Mouse (Mus musculus) cerebellum, adult 11-12 months (tissue): ENCODE measurements around the gene Hdgfl1.

Source experiments
- DNase-seq: peaks from one replicate; pipeline ENCODE4 v3.0.0; 2022

Gene Hdgfl1

DNA sequence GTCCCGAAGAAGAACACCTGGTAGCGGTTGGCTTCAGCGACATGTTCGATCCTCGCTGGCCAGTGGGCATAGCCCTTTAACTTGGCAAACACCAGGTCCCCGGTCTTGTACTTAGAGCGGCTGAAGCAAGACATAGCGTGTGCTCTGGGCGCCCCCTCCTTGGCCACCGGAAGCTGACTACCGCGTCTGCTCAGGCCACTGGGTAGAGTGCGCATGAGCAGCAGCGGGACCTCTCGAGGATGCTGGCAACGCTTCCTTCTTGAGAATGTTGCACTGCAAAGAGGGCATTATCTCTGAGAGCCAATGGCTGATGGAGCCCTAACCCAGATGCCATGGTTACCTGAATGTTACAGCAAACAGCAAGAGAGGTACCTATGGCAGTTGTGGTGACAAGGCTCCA, at the start of gene Hdgfl1:
Gene Hdgfl1, minus strand, starts transcription at position 211 of the 400 bp plus-strand sequence.
- no peak for DNase-seq

DNA sequence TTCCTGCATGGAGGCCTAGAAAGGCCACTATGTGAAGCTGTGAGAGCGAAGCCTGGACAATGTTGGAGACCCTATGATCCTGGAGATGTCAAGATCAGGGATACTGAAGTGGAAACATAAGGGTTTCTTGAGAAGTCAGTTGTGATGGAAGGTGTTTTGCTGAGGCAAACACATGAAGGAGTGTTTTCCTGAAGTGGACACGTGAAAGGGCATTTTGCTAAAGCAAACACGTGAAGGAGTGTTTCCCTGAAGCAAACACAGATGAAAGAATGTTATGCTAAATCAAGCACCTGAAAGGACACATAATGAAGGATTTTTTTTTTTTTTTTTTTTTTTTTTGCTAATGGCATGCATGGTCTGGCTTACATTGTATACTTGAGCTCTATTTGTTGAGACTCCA, 25.5 kb upstream of the Hdgfl1 start:
- no peak for DNase-seq

DNA sequence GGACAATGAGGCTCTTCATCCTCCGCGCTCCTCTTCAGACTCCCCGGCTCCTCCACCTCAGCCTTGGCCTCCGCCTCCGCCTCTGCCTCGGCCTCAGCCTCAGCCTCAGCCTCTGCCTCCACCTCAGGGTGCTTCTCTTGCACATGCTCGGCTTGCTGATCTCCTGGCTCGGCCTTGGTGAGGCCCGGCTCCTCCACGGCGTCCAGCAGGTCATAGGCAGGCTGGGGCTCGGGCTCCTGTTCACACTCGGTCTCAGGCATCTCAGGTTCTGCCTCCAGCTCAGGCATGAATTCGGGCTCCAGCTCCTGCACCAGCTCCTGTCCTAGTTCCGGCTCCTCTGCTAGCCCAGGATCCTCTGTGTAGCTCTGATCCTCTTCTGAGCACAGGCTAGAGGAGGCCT, 541 bp downstream of the Hdgfl1 start:
- DNase-seq: no peak

DNA sequence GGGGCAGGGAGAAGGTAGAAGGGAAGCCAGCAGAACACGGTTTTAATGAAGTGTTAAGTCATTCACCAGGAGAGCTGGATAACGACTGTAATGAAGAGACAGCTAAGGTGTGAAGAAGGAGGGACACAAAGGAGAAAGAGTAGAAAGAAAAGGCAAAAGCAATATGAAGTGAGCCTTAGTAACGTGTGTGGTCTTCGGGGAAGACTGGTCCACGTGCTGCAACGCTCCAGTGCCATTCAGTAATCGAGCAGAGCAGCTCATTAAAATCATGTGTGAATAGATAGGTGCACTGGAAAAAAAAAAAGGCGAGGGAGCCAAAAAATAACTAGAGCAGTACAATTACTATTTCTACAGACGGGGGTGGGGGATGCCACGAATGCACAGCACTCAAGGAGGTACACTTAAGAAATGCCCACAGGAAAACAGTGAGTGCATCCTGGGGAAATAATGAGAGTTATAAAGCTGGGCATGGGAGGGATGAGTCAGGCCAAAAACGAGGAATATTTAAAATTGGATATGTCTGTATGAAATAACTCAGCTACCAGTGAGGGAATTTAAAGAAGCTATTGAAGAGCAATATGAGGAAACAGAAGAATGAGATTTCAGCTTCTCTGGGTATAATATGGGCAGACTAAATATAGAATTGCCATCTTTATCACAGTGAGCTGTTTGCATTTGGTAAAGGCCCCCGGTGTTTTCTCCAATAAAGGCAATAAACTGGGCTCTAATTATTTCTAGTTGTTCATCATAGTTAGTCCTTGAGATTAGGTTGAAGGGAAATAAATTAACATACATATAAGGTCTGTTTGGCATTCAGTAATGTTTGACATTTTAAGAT, 7.8 kb downstream of the Hdgfl1 start:
- no peak for DNase-seq

DNA sequence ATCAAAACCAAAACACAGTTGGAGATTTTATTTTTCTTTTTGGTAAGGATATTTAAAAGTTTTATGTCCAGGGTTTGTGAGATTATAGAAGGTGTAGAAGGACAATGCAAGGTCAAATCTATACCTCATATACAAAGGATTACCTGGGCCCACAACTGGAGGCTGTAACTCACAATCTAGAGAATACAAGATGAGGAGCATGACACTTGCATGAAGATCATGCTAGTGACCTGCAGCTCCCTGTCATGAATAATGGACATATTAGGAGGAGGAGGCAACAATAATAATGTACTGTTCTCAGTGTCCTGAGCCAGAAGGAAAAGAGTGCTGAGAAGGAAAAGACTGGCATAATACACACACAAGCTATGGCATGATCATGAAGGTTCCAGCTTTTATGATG, 17.1 kb downstream of the Hdgfl1 start:
- no peak for DNase-seq

DNA sequence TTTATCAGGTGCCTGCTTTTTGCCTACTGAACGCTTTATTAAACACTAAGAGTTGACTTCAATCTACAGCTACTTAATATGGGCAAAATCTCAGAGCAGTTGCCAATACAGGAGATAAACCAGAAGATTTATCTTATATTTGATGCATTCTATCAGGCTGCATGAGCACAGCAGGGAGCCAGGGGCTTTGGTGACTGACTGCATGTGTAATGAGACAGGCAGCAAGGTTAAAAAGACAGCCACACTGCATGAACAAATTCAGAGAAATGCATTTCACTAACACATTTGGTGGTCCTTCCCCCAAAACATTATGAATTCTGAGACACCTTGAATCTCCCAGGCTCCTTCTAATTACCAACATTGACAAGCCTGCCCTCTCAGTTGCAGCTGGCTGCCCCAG, 17.6 kb downstream of the Hdgfl1 start:
- no peak for DNase-seq

DNA sequence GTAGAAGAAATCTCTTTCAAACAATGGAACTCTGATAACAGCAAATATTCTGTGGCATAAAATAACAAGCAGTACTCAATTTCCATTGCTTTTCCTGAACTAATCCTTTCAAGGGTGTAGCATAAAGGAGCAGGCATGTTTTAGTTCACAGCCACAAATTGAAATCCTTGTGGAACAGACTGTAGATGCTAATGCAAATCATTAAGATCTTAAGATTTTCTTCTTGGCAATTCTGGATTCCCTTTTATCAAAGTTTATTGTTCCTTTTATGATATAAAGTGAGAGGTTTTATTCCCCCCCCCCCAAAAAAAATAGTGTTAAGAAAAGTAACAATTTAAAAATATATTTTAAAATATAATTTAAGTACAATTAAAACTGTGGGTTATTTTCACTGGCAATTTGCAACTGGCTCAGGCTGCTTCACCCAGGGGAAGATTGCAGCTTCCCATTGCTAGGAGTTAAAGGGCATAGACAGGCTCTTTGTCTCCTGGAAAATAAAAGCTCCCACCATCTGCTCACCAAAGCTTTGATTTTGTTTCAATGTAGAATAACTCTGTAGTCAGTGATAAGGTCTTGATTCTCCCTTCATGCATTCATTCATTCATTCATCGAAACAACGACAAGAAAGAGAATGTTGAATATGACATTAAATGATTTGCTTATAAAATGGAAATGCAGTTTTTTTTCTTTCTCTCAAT, 24.1 kb downstream of the Hdgfl1 start:
- DNase-seq: no peak

DNA sequence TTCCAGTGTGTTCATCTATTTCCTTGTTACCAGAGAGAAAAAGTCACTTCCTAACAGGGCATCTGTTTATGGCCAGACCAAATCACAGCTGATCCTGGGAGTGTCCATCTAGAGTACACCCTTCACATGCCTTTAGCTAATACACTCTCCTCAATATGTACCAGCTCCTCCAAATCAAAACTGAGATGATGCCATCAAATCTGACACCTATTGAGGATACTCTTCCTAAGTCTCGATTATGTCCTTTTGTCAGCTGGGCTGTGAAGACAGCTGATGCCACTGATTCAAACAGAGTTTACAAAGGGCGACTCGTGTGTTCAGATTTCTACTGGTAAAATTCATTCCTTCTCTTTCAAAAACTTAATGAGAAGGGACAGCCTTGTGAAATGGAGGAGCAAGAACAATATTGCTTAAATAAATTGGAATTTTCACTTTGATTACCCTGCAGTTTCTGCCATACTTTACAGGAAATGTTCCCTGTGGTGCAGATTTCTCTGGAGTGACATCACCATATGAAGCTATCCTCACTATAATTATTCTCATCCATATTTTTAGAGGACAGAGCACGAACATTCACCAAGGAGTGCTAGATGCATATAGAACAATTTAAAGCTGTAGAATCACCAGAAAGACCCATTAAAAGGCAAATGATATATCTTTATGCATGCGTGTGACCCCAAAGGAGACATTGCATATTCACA, 24.8 kb downstream of the Hdgfl1 start:
- no peak for DNase-seq

DNA sequence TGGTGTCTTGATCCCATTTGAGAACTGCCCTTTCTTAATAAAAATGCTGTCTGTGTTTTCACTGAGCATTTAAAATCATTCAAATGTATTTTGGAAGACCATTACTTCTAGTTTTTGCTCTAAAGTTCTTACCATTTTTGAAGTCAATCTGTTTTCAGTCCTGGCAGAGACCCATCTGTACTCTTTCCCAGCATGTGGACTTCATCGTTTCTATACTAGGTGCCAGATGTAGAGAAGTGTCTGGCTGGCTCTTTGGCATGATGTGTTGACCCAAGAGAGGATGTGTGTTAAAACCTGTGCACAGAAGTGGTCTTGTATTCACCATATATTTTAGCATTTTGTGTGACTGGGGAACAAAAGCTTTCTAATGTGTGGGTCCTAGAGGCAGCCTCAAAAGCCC, 25.9 kb downstream of the Hdgfl1 start:
- no peak for DNase-seq

DNA sequence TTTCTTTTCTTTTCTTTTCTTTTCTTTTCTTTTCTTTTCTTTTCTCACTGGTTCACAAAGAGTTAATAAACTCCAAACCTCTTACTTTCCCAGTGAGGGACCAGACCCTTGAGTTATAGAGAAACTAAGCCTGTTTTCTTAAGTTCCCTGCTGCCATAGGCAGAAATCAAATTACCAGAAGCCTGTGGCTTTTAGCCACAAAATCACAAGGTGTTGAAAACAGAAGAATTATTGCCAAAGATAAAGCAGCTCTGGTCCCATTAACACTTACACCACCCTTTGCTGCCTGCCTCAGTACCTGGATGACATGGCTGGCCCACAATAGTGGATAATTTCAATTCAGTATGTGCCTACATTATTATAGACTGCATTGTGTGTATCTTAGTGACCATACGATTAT, 35.0 kb downstream of the Hdgfl1 start:
- DNase-seq: no peak

DNA sequence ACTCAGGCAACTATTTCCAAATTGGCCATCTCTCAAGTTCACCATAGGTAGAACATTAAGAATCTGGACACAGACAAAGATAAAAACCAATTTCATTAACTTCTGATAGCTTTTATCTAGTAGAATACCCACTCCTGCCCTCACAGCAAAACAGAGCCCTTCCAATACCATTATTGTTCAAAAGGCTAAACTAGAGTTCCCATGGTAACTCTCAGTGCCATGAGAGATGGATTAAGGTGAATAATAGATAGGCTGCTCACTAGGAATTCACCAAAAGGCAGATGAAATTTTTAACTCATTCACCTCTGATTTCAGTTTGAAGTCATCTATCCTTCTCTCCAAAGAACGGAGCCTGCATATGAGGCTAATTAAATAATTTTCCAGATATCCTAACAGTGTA, 45.7 kb downstream of the Hdgfl1 start:
- no peak for DNase-seq

DNA sequence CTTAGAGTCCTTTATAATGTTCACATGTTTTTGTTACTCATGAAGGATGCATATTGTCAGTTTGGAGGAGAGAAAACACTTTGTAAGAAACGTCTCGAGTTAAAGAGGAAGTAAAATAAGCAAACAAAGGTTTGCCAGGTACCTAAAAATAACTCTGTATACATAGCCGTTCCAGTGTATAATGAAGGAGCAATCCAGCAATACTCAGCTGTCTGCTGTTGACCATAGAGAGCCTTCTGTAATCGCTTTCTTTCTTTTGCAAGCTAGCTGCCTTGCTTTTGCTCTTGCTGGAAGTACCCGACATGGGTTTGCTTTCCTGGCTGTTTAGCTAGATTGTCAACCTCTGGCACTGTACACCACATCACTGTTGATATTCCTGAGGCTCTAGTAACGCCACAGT, 48.6 kb downstream of the Hdgfl1 start:
- DNase-seq: no peak

DNA sequence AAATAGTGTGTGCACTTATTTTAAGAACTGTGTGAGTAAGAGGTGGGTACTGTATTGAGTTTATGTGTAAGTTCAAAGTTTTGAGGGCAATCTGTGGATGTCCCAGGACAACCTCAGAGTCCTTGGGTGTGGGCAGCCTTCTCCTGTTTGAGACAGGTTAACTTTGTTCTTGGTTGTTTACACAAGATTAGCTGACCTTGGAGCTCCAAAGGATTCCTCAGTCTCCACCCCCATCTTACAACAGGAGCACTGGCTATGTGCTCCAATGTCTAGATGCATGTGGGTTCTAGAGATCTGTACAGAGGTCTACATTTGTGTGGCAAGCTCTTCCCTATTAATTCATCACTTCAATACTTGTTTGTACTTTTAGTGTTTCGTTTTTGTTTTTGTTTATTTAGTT, 49.0 kb downstream of the Hdgfl1 start:
- no peak for DNase-seq

DNA sequence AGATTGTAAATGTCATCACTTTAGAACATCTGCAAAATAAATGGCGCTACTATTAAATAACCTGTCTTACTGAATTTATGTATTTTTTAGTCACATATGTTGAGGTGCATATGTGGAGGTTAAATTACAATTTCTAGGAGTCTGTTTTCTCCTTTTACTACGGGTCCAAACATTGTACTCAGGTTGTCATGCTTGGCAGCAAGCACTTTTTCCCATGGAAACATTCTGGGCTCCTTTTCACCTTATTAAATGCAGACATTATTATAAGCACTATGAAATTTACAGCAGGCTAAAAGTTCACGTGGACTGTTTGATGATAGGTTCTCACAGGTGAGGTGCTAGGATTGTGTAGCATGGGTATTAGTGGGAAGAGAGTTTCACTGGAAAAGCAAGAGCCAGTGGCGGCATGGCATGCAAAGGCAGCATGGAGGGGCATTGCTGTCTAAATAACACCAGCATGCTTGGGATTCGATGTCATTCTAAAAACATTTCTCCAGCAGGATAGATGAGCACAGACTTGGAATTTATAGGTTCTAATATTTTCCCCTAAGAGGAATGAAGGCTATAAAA, 50.7 kb downstream of the Hdgfl1 start:
- DNase-seq: no peak
